Mouse (Mus musculus) liver, embryonic 16.5 days (tissue): ENCODE measurements at regions not wholly inside any gene's neighbourhood (a gene's known extent, or its start where the extent isn't known, plus 50 kb on each side); places are given as distances from the start of the nearest gene placed in this dataset.

ENCODE experiments used
- ATAC-seq: fragments of 200-750 bp; cut with Nextera tagmentation; 2 replicates; pipeline ENCODE4 v1.8.0; 2017; ENCODE audit warnings: low read depth, mild to moderate bottlenecking, moderate number of reproducible peaks, moderate library complexity
- H3K27ac ChIP-seq: fragments of 300-500 bp; sonication (generic); 2 replicates; pipeline ENCODE4 v1.5.1; 2014; ENCODE audit warnings: mild to moderate bottlenecking, low read length
- H3K27me3 ChIP-seq: fragments of 300-500 bp; sonication (generic); 2 replicates; pipeline ENCODE4 v1.6.1; 2014; ENCODE audit warnings: low read depth, low read length, mixed read lengths; ENCODE audit not compliant: control insufficient read depth, insufficient read depth
- H3K36me3 ChIP-seq: fragments of 300-500 bp; sonication (generic); 2 replicates; pipeline ENCODE4 v1.6.1; 2014; ENCODE audit warnings: mild to moderate bottlenecking; ENCODE audit not compliant: control insufficient read depth, insufficient read depth
- H3K4me1 ChIP-seq: fragments of 300-500 bp; sonication (generic); 2 replicates; pipeline ENCODE4 v1.6.1; 2014; ENCODE audit warnings: low read depth, low read length, mixed read lengths; ENCODE audit not compliant: control insufficient read depth
- H3K4me2 ChIP-seq: fragments of 300-500 bp; sonication (generic); 2 replicates; pipeline ENCODE4 v1.6.1; 2014; ENCODE audit warnings: low read depth, low read length, mixed read lengths
- H3K4me3 ChIP-seq: fragments of 300-500 bp; sonication (generic); 2 replicates; pipeline ENCODE4 v1.5.1; 2014; ENCODE audit warnings: low read depth, mild to moderate bottlenecking, low read length
- H3K9ac ChIP-seq: fragments of 300-500 bp; sonication (generic); 2 replicates; pipeline ENCODE4 v1.6.1; 2014; ENCODE audit warnings: low read depth, low read length
- H3K9me3 ChIP-seq: fragments of 300-500 bp; sonication (generic); replicated peaks from 2 replicates; pipeline ENCODE4 v1.6.1; 2016; ENCODE audit warnings: low read length; ENCODE audit not compliant: control insufficient read depth
- WGBS: fragments of 180-500 bp; shearing (Covaris S2); extraction: QIAGEN DNeasy Blood & Tissue Kit; methylation state at CpG from one replicate; pipeline ENCODE4 v1.1.7; 2014; ENCODE audit not compliant: insufficient replicate concordance; 5-methylcytosine and 5-hydroxymethylcytosine counted together

GRCm38 (mm10) chr2:74130141-74130588, 219.0 kb upstream of the Atp5g3 start:
- WGBS: 21% methylated on average over 8 of the region's 8 CpGs
- Histone ChIP-seq H3K27ac (no peak overlapping the region), H3K9me3 (no peaks in the 10 kb centered on the region), H3K4me3 (no peak overlapping the region), H3K4me1 (no peaks in the 10 kb centered on the region), H3K27me3 (peaks cover 6% of the 10 kb centered on the region; the same call in 1 of the 2 replicates), H3K36me3 (no peaks in the 10 kb centered on the region), H3K4me2 (no peak overlapping the region), H3K9ac (no peak overlapping the region)
- ATAC-seq: no peak

GRCm38 (mm10) chr2:74128782-74129538, 217.8 kb upstream of the Atp5g3 start:
- Histone ChIP-seq H3K36me3 (no peaks in the 10 kb centered on the region), H3K9ac (no peak overlapping the region), H3K27me3 (peaks cover 6% of the 10 kb centered on the region; the same call in 1 of the 2 replicates), H3K9me3 (no peaks in the 10 kb centered on the region), H3K27ac (no peak overlapping the region), H3K4me2 (no peak overlapping the region), H3K4me1 (no peaks in the 10 kb centered on the region), H3K4me3 (no peak overlapping the region)
- 4% methylated on average over 14 of the region's 14 CpGs for WGBS
- no peak for ATAC-seq

GRCm38 (mm10) chr2:74127136-74127535, 216.0 kb upstream of the Atp5g3 start:
- 43% methylated on average over 4 of the region's 4 CpGs for WGBS
- no peak overlapping the region for H3K4me3 ChIP-seq
- peaks cover 6% of the 10 kb centered on the region; the same call in 1 of the 2 replicates for H3K27me3 ChIP-seq
- H3K9ac ChIP-seq: no peak overlapping the region
- H3K4me2 ChIP-seq: no peak overlapping the region
- H3K9me3 ChIP-seq: no peaks in the 10 kb centered on the region
- no peaks in the 10 kb centered on the region for H3K36me3 ChIP-seq
- no peak for ATAC-seq
- no peak overlapping the region for H3K27ac ChIP-seq
- no peaks in the 10 kb centered on the region for H3K4me1 ChIP-seq

DNA sequence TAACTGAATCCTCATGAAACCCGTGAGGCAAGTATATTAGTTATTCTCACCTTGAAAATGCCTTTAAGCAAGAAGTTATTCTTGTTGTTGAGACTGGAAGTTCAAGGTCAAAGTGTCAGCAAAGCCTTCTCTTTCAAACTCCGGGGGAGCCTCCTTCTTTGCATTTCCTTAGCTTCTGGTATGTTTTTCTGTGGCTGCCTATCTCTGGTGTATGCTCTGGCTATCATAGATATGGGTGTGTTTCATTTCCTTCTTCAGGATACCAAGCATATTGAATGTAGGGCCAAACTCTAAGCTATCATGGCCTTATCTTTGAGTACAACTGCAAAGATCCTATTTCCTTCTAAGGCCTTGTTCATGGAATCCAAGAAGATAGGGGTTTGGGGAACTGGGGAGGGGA, 213.1 kb upstream of the Atp5g3 start:
- no peaks in the 10 kb centered on the region for H3K36me3 ChIP-seq
- no peak for ATAC-seq
- H3K27ac ChIP-seq: no peak overlapping the region
- no peak overlapping the region for H3K9ac ChIP-seq
- no peak overlapping the region for H3K4me2 ChIP-seq
- WGBS: 32% methylated on average over 2 of the region's 2 CpGs
- no peak overlapping the region for H3K4me3 ChIP-seq
- no peaks in the 10 kb centered on the region; the same call in 1 of the 2 replicates for H3K27me3 ChIP-seq
- no peaks in the 10 kb centered on the region for H3K9me3 ChIP-seq
- no peaks in the 10 kb centered on the region for H3K4me1 ChIP-seq

DNA sequence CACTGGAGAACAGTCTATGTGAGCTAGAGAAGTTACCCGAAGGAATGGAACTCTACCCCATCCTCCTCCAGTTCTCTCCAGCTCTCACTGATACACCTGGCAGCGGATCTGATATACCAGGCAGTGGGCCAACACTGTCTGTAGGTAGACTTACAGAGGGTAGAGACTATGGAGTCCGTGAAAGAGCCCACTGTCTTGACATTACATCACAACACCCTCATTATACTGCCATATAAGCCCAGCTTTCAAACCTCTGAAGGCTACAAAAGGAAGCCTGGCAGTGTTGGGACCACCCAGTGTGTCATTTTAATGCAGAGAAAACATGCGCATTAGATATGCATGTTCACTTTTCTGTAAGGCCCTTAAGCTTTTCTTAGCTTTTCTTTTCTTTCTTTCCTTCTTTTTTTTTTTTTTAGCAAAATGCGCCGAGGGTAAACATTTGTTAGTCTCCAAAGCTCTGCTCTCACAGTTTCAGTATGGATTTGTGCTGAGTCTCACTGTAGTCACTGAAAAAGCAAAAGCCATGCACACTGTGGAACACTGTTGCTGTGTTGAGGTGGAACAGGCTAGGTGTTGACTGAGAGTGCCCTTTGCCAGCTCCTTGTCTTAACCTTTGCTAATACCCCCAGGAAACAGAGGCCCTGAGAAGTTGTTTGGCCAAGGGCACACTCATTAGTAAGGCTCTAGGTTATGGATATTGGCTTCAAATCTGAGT, 212.4 kb upstream of the Atp5g3 start:
- no peaks in the 10 kb centered on the region for H3K9me3 ChIP-seq
- 50% methylated on average over 6 of the region's 6 CpGs for WGBS
- H3K27me3 ChIP-seq: no peaks in the 10 kb centered on the region; the same call in 1 of the 2 replicates
- H3K27ac ChIP-seq: no peak overlapping the region
- no peaks in the 10 kb centered on the region for H3K4me1 ChIP-seq
- no peak for ATAC-seq
- no peaks in the 10 kb centered on the region for H3K36me3 ChIP-seq
- no peak overlapping the region for H3K4me3 ChIP-seq
- H3K9ac ChIP-seq: no peak overlapping the region
- no peak overlapping the region for H3K4me2 ChIP-seq

- Histone ChIP-seq H3K4me1 (no peaks in the 10 kb centered on the region), H3K27me3 (no peaks in the 10 kb centered on the region; the same call in 1 of the 2 replicates), H3K36me3 (no peaks in the 10 kb centered on the region), H3K9me3 (no peaks in the 10 kb centered on the region), H3K27ac (no peak overlapping the region), H3K4me3 (no peak overlapping the region), H3K4me2 (no peak overlapping the region), H3K9ac (no peak overlapping the region)
- no peak for ATAC-seq
- WGBS: 56% methylated on average over 2 of the region's 2 CpGs
These were observed 211.8 kb upstream of the Atp5g3 start for GRCm38 (mm10) chr2:74122937-74123336.

DNA sequence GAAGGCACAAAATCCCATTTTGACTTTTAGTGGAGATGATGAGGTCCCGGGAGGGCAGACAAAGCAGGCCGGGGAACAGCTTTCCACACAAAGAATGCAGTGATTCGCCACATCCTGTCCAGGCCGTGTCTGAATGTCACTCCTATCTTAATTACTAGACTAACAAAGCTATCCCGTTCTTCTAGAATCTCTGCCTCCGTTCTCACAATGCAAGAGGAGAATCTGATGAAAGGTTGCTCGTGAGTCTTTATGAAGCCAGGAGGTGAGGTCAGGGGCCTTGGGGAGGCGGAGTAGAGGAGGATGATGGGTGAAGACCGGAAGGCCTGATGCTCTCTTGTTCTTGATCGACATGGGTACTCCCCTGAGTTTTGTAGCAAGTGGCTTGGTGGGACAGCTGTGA, 208.9 kb upstream of the Atp5g3 start:
- Histone ChIP-seq H3K4me1 (no peaks in the 10 kb centered on the region), H3K9me3 (no peaks in the 10 kb centered on the region), H3K36me3 (no peaks in the 10 kb centered on the region), H3K27me3 (no peaks in the 10 kb centered on the region), H3K4me3 (no peak overlapping the region), H3K9ac (no peak overlapping the region), H3K27ac (no peak overlapping the region), H3K4me2 (no peak overlapping the region)
- WGBS: 37% methylated on average over 10 of the region's 10 CpGs
- no peak for ATAC-seq

DNA sequence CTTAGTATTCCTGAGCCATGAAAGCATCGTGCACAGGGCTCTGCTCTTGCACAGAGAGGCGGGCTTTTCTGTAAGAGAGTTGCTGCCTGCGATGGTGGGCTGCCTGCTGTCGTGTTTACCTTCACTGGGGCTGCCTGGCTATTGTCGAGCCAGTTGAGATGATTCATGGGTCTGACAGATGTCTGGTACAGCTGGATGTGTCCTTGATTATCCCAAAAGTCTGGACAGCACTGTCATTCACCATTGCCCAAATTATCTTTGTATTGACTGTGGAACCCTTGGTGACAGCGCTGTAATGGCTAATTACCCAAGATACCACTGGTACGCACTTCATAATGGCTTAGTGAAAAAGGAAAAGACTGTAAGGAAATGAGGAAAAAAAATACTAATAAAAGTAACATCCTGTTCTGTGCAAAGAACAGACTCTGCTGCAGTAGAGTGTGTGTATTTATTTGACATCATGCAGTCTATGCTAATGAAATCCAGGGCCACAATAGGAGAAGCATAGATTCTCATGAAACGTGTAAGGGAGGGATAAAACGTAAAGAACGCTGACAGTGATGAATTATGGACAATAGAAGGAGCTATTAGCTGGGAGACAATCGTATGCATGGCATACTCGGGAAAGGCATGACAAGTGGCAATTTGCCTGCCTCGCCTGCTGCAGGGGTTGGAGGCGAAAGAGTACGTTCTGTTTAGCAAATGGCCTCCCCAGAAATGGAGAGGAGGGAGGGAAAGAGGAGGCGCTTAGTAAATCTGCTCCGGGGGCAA, 208.2 kb upstream of the Atp5g3 start:
- WGBS: 47% methylated on average over 17 of the region's 17 CpGs
- H3K9me3 ChIP-seq: no peaks in the 10 kb centered on the region
- no peak overlapping the region for H3K4me2 ChIP-seq
- H3K9ac ChIP-seq: no peak overlapping the region
- no peaks in the 10 kb centered on the region for H3K27me3 ChIP-seq
- H3K36me3 ChIP-seq: no peaks in the 10 kb centered on the region
- ATAC-seq: no peak
- no peaks in the 10 kb centered on the region for H3K4me1 ChIP-seq
- no peak overlapping the region for H3K27ac ChIP-seq
- H3K4me3 ChIP-seq: no peak overlapping the region
